Mouse (Mus musculus) kidney, postnatal 0 days (tissue): Measurements from ENCODE around the gene Pbx2. TPM values are rescaled to one million over a fixed set of nuclear protein-coding genes. Genes with fewer than 3 reads are reported as not detected.

ENCODE experiments used
- ATAC-seq: fragments of 200-750 bp; cut with Nextera tagmentation; replicated peaks from 2 replicates; pipeline ENCODE4 v1.8.0; 2017; ENCODE audit warnings: low read depth, moderate number of reproducible peaks, moderate TSS enrichment, moderate library complexity; ENCODE audit not compliant: low FRiP score
- DNase-seq: peaks from one replicate; pipeline ENCODE4 v3.0.0-alpha.2; 2016; ENCODE audit warnings: low spot score
- H3K27ac ChIP-seq: fragments of 300-500 bp; sonication (generic); 2 replicates; pipeline ENCODE4 v1.5.1; 2014; ENCODE audit warnings: mild to moderate bottlenecking
- H3K27me3 ChIP-seq: fragments of 300-500 bp; sonication (generic); 2 replicates; pipeline ENCODE4 v1.6.1; 2014; ENCODE audit warnings: low read length, mixed read lengths; ENCODE audit not compliant: insufficient read depth
- H3K36me3 ChIP-seq: fragments of 300-500 bp; sonication (generic); 2 replicates; pipeline ENCODE4 v1.6.1; 2014; ENCODE audit warnings: low read length, mixed read lengths; ENCODE audit not compliant: insufficient read depth
- H3K4me1 ChIP-seq: fragments of 300-500 bp; sonication (generic); replicated peaks from 2 replicates; pipeline ENCODE4 v1.6.1; 2014; ENCODE audit warnings: antibody characterized with exemption, low read length, mixed read lengths; ENCODE audit not compliant: insufficient read depth
- H3K4me2 ChIP-seq: fragments of 300-500 bp; sonication (generic); 2 replicates; pipeline ENCODE4 v1.6.1; 2014; ENCODE audit warnings: mild to moderate bottlenecking, low read length, moderate library complexity, mixed read lengths
- H3K4me3 ChIP-seq: fragments of 300-500 bp; sonication (generic); replicated peaks from 2 replicates; pipeline ENCODE4 v1.5.1; 2014; ENCODE audit warnings: low read depth, low read length
- H3K9ac ChIP-seq: fragments of 300-500 bp; sonication (generic); 2 replicates; pipeline ENCODE4 v1.6.1; 2014; ENCODE audit warnings: low read depth, low read length
- H3K9me3 ChIP-seq: fragments of 300-500 bp; sonication (generic); replicated peaks from 2 replicates; pipeline ENCODE4 v1.6.1; 2016; ENCODE audit warnings: low read length, inconsistent platforms, mixed read lengths
- CTCF ChIP-seq: IDR thresholded peaks from 2 replicates; pipeline ENCODE4 v1.5.1; 2016; ENCODE audit warnings: antibody characterized with exemption, low read depth, mild to moderate bottlenecking, moderate library complexity
- WGBS: fragments of 180-500 bp; shearing (Covaris S2); extraction: QIAGEN DNeasy Blood & Tissue Kit; methylation state at CpG from one replicate; pipeline ENCODE4 v1.1.7; 2014; 5-methylcytosine and 5-hydroxymethylcytosine counted together
- polyA plus RNA-seq: library from polyadenylated mRNA; unstranded; fragments of >200 nt; fragmentation: Nextera tagmentation; extraction: Ambion mirVana; gene quantifications from 2 replicates; pipeline ENCODE4 v1.2.1, GENCODE M21; 2015

Gene Pbx2
- polyA plus RNA-seq, 1 experiment from 2014 or later: 13.0 TPM

DNA sequence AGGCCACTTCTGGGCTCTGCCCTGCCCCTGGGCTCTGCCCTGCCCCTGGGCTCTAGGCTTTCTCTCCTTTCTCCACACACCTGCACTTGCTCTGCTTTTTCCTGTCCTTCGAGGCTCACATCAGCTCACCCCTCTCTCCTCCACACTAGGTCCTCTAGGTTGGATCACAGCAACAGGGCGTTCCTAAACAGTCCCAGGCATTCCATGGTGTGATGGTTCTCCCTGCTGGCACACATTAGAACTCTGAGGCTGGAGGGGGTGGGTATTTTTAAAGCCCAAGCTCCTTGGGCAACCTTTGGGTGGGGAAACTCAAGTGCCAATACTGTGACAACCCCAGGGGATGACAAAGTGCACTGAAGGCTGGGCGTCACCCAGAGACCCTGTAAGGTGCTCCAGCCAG lies 46.4 kb downstream of the Pbx2 start:
- H3K4me1 ChIP-seq: peaks cover 11% of the 10 kb centered on the region; the same call in 1 of the 2 replicates
- H3K27ac ChIP-seq: no peak overlapping the region
- H3K4me3 ChIP-seq: no peak overlapping the region
- H3K4me2 ChIP-seq: no peak overlapping the region
- 71% methylated on average over 3 of the region's 3 CpGs for WGBS
- no peak for TF ChIP-seq CTCF
- no peaks in the 10 kb centered on the region for H3K27me3 ChIP-seq
- ATAC-seq: no peak
- DNase-seq: no peak
- no peak overlapping the region for H3K9ac ChIP-seq
- H3K9me3 ChIP-seq: no peaks in the 10 kb centered on the region
- no peaks in the 10 kb centered on the region for H3K36me3 ChIP-seq

DNA sequence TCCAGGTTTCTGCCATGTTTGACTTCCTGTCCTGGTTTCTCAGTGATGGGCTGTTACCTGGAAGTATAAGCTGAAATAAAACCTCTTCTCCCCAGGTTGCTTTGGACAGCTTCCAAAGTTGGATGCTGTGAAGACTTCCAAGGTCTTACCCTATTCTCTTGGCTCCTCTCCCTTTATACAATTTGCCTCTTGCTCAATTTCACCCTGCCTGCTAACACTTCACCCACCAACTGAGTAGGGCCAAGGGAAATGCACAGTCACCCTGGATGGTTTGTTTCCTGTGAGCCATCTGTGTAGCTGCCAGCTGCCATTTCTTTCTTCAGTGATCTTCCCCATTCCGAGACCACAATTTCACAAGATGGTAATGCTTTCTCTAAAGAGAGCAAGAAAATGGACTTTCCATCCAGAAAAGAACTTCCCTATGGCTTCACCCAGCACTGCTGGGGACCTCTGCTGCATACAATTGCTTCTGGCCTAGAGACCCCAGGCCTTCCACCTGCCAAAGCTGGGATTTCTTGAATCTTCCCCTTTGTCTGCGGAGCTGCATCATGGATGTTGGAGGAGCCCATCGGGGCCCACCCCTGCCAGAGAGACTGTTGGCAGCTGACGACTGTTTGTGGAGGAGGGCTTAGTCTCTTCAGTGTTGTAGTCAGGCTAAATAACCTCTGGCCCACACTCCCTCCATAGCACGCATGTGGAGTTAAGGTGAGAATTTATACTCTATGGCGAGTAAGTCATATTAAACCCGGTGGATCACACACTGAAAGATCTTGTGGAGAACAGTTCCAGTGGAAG lies 48.6 kb downstream of the Pbx2 start:
- 73% methylated on average over 7 of the region's 7 CpGs for WGBS
- TF ChIP-seq CTCF: no peak

DNA sequence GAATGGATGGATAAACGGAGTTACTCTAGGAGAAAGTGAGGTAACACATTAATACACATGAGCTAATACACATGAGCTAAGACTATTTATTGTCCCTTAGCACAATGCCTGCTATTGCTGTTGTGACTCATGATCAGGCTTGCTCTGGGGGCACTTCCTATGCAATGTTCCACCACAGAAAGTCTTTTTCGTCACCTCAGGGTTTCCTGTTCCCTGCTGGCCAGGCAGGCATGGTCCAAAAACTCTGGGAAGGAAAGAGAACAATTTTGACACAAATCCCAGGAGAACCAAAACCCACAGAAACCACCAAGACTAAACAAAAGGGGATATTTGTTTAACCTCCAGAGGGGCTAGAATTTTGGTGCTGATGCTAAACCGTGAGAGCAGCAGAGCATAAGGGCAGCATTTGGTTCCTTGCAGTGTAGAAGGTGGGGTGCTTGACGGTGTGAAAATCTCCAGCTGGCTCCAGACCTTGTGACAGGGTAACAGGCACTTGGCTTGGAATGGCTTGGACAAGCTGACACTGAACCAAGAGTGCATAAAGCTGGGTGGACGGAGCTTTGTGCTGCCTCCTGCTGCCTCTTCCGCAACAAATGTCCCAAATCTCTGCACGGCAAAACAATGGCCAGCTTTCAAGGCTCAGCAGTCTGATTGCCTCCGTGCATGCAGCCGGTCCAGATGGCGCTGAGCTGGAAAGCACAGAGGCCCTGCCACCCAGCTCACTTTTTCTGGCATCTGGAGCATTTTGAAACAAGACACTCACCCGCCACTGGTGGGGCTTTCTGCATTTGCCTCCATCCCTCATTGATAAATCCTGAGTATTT lies 49.9 kb downstream of the Pbx2 start:
- Histone ChIP-seq H3K9ac (0 out of 2 replicates have a peak overlapping the region, but pooled peaks have one; percentile 15), H3K27me3 (no peaks in the 10 kb centered on the region), H3K4me1 (peaks cover 15% of the 10 kb centered on the region), H3K36me3 (no peaks in the 10 kb centered on the region), H3K9me3 (no peaks in the 10 kb centered on the region), H3K4me3 (no peak overlapping the region), H3K4me2 (no peak overlapping the region; the same call in 1 of the 2 replicates), H3K27ac (peak overlapping the region; percentile 72)
- DNase-seq (peak; percentile 83), ATAC-seq (peak; percentile 30; the same call in 1 of the 2 replicates)
- peak; percentile 54 for TF ChIP-seq CTCF
- 11% methylated on average over 11 of the region's 11 CpGs for WGBS

More for the DNA sequence above, 48.6 kb downstream of the Pbx2 start:
- Histone ChIP-seq H3K9ac (no peak overlapping the region), H3K4me1 (peaks cover 9% of the 10 kb centered on the region; the same call in 1 of the 2 replicates), H3K4me3 (no peak overlapping the region), H3K9me3 (no peaks in the 10 kb centered on the region), H3K27ac (no peak overlapping the region), H3K4me2 (no peak overlapping the region), H3K36me3 (no peaks in the 10 kb centered on the region), H3K27me3 (no peaks in the 10 kb centered on the region)
- ATAC-seq (no peak), DNase-seq (no peak)

DNA sequence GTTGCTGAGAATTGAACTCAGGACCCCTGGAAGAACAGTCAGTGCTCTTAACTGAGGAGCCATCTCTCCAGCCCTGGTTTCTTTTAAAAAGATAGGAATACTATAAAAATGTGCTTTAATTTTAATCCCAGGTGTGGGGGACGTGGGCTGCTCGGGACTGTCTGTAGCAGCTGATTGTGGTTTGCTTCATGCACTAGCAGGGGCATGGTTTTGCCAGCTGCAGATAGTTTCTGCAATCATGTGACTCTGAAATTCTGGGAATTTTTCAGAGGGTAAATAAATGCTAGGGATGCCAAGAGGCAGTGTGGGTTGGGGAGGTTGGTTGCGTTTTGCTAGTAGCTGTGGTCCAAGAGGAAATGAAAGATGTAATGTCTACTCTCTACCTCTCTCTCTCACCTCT lies 50.9 kb downstream of the Pbx2 start:
- Histone ChIP-seq H3K36me3 (no peaks in the 10 kb centered on the region), H3K27me3 (no peaks in the 10 kb centered on the region), H3K9ac (no peak overlapping the region), H3K4me2 (no peak overlapping the region), H3K27ac (no peak overlapping the region), H3K9me3 (no peaks in the 10 kb centered on the region), H3K4me1 (peaks cover 15% of the 10 kb centered on the region), H3K4me3 (no peak overlapping the region)
- ATAC-seq: no peak
- WGBS: 81% methylated on average over 3 of the region's 3 CpGs
- DNase-seq: no peak
- no peak for TF ChIP-seq CTCF

DNA sequence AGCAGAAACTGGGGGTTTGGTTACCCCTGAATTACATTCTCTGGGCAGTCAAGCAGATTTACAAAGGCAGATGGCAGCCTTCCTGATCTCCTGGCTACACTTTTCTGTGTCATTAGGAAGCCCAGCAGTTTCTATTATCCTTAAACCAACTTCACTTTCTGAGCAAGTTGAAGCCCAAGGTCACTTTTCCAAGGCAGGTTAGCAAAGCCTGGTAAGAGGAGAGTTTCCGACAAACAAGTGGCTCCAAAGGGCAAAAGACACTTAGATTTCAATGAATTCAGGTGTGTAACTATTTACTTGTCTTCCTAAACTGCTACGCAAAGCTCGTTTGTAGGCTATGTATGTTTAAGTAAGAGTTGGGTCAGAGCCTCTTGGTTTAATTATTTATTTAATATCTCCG lies 52.3 kb downstream of the Pbx2 start:
- H3K9me3 ChIP-seq: no peaks in the 10 kb centered on the region
- H3K36me3 ChIP-seq: no peaks in the 10 kb centered on the region
- H3K9ac ChIP-seq: no peak overlapping the region
- WGBS: 84% methylated on average over 4 of the region's 4 CpGs
- no peak for TF ChIP-seq CTCF
- H3K4me1 ChIP-seq: peaks cover 24% of the 10 kb centered on the region
- no peak overlapping the region for H3K4me2 ChIP-seq
- no peak overlapping the region for H3K27ac ChIP-seq
- DNase-seq (no peak), ATAC-seq (no peak)
- no peak overlapping the region for H3K4me3 ChIP-seq
- H3K27me3 ChIP-seq: no peaks in the 10 kb centered on the region

DNA sequence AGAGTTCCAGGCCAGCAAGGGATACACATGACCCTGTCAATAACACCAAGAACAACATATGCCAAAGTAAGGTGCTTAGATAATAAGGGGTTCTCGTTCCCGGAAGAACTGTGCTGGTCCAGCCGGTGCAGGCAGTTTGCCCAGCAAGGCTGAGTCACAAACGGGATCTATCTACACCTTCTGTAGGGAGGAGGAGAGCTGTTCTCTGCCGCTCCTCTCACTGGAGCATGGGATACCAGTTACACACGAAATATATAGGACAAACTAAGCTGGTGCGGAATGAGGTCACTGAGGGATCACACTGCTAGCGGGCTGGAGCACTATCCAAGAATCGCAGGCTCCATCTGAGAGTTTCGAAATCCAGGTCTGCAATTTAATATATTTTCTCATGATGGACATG lies 52.9 kb downstream of the Pbx2 start:
- no peak overlapping the region for H3K27ac ChIP-seq
- H3K4me2 ChIP-seq: no peak overlapping the region
- no peaks in the 10 kb centered on the region for H3K9me3 ChIP-seq
- DNase-seq (no peak), ATAC-seq (no peak)
- H3K36me3 ChIP-seq: peaks cover under 1% of the 10 kb centered on the region; the same call in 1 of the 2 replicates
- no peak overlapping the region for H3K9ac ChIP-seq
- H3K27me3 ChIP-seq: no peaks in the 10 kb centered on the region
- no peak overlapping the region for H3K4me3 ChIP-seq
- 83% methylated on average over 10 of the region's 10 CpGs for WGBS
- no peak for TF ChIP-seq CTCF
- peaks cover 24% of the 10 kb centered on the region for H3K4me1 ChIP-seq
